Mouse (Mus musculus) gastrocnemius, adult 2 months (tissue): ENCODE measurements around the gene Lama2. TPM values are rescaled to one million over a fixed set of nuclear protein-coding genes. Genes with fewer than 3 reads are reported as not detected.

Source experiments
- DNase-seq: peaks from one replicate; pipeline ENCODE4 v3.0.0; 2022
- H3K27ac ChIP-seq: fragments of 200-600 bp; 2 replicates; pipeline ENCODE4 v1.8.1; 2022; ENCODE audit warnings: mild to moderate bottlenecking
- H3K4me3 ChIP-seq: fragments of 200-600 bp; 2 replicates; pipeline ENCODE4 v1.8.1; 2022; ENCODE audit warnings: mild to moderate bottlenecking, moderate library complexity
- CTCF ChIP-seq: fragments of 200-600 bp; IDR thresholded peaks from 2 replicates; pipeline ENCODE4 v1.8.1; 2022; ENCODE audit warnings: antibody characterized with exemption, mild to moderate bottlenecking, moderate library complexity
- intact Hi-C: fragments of 180-260 bp; cut with DNase I; formaldehyde crosslinking; loops from one replicate; pipeline ENCODE4 v1.15.1; 2025
- total RNA-seq, 2 experiments: library from RNA; stranded (reverse); gene quantifications; 2 replicates each; pipeline ENCODE4 v1.2.3; 2021

Gene Lama2
- total RNA-seq, 2 experiments from 2014 or later: 46.0 to 56.1 TPM

DNA sequence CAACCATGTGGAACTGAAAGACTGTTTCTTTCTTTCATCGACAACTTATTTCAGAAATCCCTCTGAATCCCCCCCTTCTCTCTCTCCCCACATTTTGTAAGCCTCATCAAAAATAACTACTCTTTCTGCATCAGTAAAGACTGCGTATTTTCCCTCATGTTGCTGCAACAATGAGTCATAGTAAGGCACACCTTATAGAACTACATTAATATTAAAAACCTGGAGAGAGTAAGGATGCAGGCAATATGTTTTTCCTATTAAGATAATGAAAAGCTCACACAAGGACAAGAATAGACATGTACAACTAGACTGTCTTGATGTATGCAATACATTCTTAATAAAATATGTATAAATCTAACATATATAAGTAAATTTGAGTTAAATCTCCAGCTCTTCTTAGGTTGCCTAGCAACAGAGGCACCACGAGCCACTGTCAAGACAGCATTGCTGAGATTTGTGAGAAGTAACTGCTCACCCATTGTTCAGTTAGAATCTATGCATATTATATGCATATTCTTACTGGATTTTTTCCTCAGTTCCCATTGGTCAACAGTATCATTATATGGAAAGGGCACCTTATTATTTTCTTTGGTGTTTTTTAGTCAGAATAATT, 110.6 kb downstream of the Lama2 start:
- no peak for TF ChIP-seq CTCF
- DNase-seq: no peak
- H3K4me3 ChIP-seq: no peak overlapping the region
- no peak overlapping the region for H3K27ac ChIP-seq
- intact Hi-C loops: no loop called here

- Histone ChIP-seq H3K4me3 (no peak overlapping the region), H3K27ac (no peak overlapping the region)
- DNase-seq: peak; percentile 16
- intact Hi-C loops: no loop called here
- TF ChIP-seq CTCF: no peak
Observed at GRCm38 (mm10) chr10:27500863-27501262, 118.7 kb downstream of the Lama2 start.

- Histone ChIP-seq H3K4me3 (peak overlapping the region; percentile 28), H3K27ac (peak overlapping the region; percentile 70)
- TF ChIP-seq CTCF: no peak
- peak; percentile 35 for DNase-seq
- intact Hi-C loops: no loop called here
Observed at GRCm38 (mm10) chr10:27488452-27488851, 131.1 kb downstream of the Lama2 start.

- no peak for TF ChIP-seq CTCF
- Histone ChIP-seq H3K27ac (no peak overlapping the region), H3K4me3 (no peak overlapping the region)
- DNase-seq: no peak
- intact Hi-C loops: no loop called here
Observed at GRCm38 (mm10) chr10:27484041-27484440, 135.5 kb downstream of the Lama2 start.

DNA sequence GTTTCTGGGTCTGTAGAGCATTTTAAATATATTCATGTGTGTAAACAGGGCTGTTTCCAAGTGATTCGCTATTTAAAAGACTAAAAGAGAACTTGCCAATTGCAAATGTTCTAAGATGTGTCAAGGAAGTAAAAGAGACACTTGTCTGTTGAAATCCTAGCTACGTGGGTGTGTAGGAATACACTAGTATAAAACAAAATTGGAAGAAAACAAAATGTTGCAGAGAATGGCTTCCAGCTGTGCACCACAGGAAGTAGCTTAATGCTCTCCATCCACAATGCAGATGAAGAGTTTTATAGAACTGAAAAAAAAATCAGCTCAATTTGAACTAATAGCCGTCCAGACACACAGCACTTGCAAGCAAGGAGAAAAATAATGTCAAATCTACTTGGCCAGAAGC, 144.0 kb downstream of the Lama2 start:
- Histone ChIP-seq H3K27ac (peak overlapping the region; percentile 57), H3K4me3 (no peak overlapping the region)
- intact Hi-C loops: no loop called here
- DNase-seq: no peak
- TF ChIP-seq CTCF: no peak

DNA sequence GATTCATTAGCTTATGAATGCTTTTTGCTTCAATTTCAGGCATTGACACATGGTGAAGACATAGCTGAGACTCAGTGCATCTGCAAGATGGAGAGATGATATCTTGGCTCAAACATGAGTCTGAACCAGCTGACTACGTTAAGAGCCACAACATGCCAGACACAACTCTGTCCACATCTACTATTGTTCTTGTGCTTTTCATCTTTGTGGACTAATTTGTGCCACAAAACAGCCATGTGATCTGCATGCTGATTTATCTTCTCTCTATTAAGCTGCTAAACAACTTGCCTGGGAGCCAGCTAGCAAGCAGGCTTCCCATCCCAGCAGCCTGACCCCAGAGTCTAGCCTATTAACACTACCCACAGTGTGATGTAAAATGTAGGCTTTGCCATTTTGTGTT, 151.3 kb downstream of the Lama2 start:
- Histone ChIP-seq H3K4me3 (no peak overlapping the region), H3K27ac (no peak overlapping the region)
- no peak for DNase-seq
- no peak for TF ChIP-seq CTCF
- intact Hi-C loops: no loop called here

DNA sequence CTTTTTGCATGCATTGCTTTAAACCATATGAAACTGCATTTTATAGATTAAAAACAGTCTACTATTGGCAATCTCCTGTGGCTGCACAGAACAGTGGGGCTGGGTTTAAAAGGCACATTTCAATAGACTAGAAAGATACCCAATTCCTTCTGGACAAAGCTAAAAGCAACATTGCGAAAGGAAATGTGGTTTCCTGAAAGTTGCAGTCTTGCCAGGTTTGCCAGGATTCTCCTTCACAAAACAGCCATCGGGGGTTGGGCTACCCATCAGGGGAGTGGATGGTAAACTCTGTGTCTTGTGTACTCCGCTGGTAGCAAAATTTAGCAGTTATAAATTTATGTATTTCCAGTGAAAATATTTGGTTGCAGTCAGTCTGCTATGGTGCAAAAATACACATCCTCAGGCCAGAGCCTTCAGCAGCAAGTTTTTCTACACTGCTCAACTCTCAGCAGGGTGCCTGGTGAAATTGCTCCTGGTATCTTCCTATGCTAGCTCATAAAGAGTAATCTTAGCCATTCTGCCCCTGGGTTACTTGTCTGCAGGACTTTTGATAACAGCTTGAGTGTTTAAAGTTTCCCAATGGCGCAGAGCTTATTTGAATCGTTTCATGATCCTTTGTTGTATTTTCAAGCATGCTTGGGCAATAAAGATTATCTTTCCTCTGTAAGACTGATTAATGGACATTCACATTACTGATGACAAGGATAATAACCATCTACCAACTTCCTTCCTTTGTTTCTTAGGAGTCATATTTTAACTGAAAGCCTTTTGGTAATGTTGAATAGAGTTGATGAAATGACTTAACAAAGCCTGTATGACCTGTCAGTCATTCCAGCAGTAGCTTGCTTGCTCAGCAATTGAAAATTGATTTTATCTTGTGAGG, 205.7 kb downstream of the Lama2 start:
- Histone ChIP-seq H3K4me3 (no peak overlapping the region), H3K27ac (no peak overlapping the region)
- TF ChIP-seq CTCF: no peak
- no peak for DNase-seq
- intact Hi-C loops: no loop called here

- TF ChIP-seq CTCF: no peak
- H3K27ac ChIP-seq: no peak overlapping the region
- intact Hi-C loops: no loop called here
- no peak overlapping the region for H3K4me3 ChIP-seq
- no peak for DNase-seq
Observed at GRCm38 (mm10) chr10:27390753-27391152, 228.8 kb downstream of the Lama2 start.

- peak overlapping the region; percentile 75 for H3K27ac ChIP-seq
- intact Hi-C loops: no loop called here
- DNase-seq: peak; percentile 21
Observed at GRCm38 (mm10) chr10:27387531-27387930, 232.0 kb downstream of the Lama2 start.

DNA sequence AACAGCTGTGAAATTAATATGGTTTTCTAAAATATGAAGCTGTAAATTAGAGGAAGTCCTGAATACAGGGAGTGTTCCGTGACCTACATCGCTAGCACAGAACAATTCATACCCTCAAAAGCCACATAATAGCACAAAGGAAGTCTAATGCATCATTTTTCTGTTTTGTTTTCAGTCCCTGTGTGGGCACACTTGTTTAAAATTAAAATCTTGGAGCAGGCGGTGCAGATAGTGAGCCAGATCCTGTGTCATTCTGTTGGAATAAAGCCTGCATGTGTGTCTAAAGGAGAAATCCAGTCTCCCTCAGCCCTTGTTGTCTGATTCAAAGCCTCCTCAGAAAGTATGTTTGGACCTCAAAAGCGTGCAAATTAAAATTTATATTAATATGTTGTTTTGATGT, 234.9 kb downstream of the Lama2 start:
- intact Hi-C loops: no loop called here
- peak overlapping the region; percentile 67 for H3K27ac ChIP-seq
- H3K4me3 ChIP-seq: no peak overlapping the region
- peak; percentile 33 for DNase-seq
- TF ChIP-seq CTCF: no peak

More at GRCm38 (mm10) chr10:27387531-27387930, 232.0 kb downstream of the Lama2 start:
- no peak for TF ChIP-seq CTCF
- H3K4me3 ChIP-seq: no peak overlapping the region

DNA sequence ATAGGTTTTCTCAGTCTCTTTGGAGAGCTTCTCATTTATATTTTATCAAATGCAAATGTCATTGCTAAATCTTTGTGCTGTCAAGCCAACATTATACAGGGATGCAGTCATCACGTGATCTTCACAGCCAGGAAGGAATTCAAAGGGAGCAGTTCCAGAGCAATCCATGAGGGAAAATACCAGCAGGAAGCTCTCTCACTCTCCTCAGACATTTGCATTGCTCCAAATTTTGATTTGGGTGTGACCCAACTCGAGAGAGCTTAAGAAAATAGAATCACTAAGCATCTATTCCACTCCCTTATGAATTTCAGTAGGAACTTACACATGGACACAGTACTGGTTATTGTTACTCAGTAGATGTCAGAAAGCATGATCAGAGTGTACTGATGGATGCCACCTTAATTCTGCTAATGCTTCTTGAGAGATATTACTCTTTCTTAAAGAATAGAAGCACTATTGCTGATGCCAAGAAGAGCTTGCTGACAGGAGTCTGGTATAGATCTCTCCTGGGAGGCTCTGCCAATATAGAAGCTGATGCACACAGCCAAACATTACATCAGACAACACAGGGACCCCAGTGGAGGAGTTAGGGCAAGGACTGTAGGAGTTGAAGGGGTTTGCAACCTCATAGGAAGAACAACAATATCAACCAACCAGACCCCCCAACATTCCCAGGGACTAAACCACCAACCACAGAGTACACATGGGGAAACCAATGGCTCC, 236.5 kb downstream of the Lama2 start:
- H3K27ac ChIP-seq: peak overlapping the region; percentile 21
- no peak overlapping the region for H3K4me3 ChIP-seq
- DNase-seq: no peak
- no peak for TF ChIP-seq CTCF
- intact Hi-C loops: no loop called here

- DNase-seq: no peak
- intact Hi-C loops: no loop called here
- no peak for TF ChIP-seq CTCF
- Histone ChIP-seq H3K27ac (peak overlapping the region; percentile 72), H3K4me3 (no peak overlapping the region)
Observed at GRCm38 (mm10) chr10:27378286-27378685, 241.3 kb downstream of the Lama2 start.

DNA sequence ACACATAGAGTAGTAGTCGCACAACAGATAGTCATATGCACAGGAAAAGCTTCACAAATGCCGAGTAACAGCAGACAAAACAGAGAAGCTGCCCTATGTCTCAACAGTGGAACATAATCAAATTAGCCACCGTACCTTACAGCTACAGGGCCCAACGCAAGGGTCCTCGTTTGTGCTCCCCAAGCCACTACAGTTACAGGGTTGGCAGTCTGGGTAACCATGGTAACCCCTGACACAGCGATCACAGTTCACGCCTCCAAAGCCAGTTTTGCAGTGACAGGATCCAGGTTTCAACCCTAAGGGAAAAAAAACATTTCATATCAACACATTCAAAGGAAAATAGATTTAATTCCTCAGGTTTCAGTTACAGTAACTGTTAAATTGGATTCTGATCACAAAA, 275.3 kb downstream of the Lama2 start:
- H3K27ac ChIP-seq: no peak overlapping the region
- intact Hi-C loops: no loop called here
- H3K4me3 ChIP-seq: no peak overlapping the region
- no peak for DNase-seq
- no peak for TF ChIP-seq CTCF
